Mouse (Mus musculus): ENCODE measurements around the gene Ackr1.

GRCm38 (mm10) chr1:173381436-173381835 lies 47.9 kb upstream of the Ackr1 start:
- TF ChIP-seq GATA1 (IDR thresholded peaks at IDR 0.05; ENCODE audit: low read length) (no peak), TAL1 (IDR thresholded peaks at IDR 0.05; ENCODE audit: low read length) (no peak)
